Mouse (Mus musculus) midbrain, embryonic 10.5 days (tissue): ENCODE results near the gene Gm28168. TPM values are rescaled to one million over a fixed set of nuclear protein-coding genes. Genes with fewer than 3 reads are reported as not detected.
"Not testable (repeated sequence)": the region's sequence is repeated elsewhere in the genome, so short reads cannot be mapped to it uniquely, and the experiment has no call there.

Experiments
- DNase-seq: peaks from one replicate; pipeline ENCODE4 v3.0.0-alpha.2; 2017; ENCODE audit warnings: low spot score
- H3K27ac ChIP-seq: fragments of 300-500 bp; sonication (generic); replicated peaks from 2 replicates; pipeline ENCODE4 v1.5.1; 2016; ENCODE audit warnings: mild to moderate bottlenecking
- H3K27me3 ChIP-seq: fragments of 300-500 bp; sonication (generic); 2 replicates; pipeline ENCODE4 v1.6.1; 2016; ENCODE audit warnings: low read depth, mild to moderate bottlenecking; ENCODE audit not compliant: poor library complexity, severe bottlenecking
- H3K36me3 ChIP-seq: fragments of 300-500 bp; sonication (generic); 2 replicates; pipeline ENCODE4 v1.6.1; 2016; ENCODE audit warnings: mild to moderate bottlenecking, moderate library complexity
- H3K4me1 ChIP-seq: fragments of 300-500 bp; sonication (generic); 2 replicates; pipeline ENCODE4 v1.6.1; 2016
- H3K4me3 ChIP-seq: fragments of 300-500 bp; sonication (generic); 2 replicates; pipeline ENCODE4 v1.5.1; 2016; ENCODE audit warnings: mild to moderate bottlenecking, moderate library complexity
- H3K9me3 ChIP-seq: fragments of 300-500 bp; sonication (generic); replicated peaks from 2 replicates; pipeline ENCODE4 v1.6.1; 2016; ENCODE audit warnings: mild to moderate bottlenecking
- WGBS: fragments of 180-500 bp; shearing (Covaris S2); methylation state at CpG from one replicate; pipeline ENCODE4 v1.1.7; 2016; 5-methylcytosine and 5-hydroxymethylcytosine counted together
- polyA plus RNA-seq: library from polyadenylated mRNA; unstranded; fragments of >200 nt; fragmentation: Nextera tagmentation; extraction: Ambion mirVana; gene quantifications from 2 replicates; pipeline ENCODE4 v1.2.1, GENCODE M21; 2016

The Gm28168 gene
- polyA plus RNA-seq, result not detected in 2 replicates

- H3K4me1 ChIP-seq, H3K4me3 ChIP-seq, H3K9me3 ChIP-seq, H3K36me3 ChIP-seq, H3K27me3 ChIP-seq, H3K27ac ChIP-seq, DNase-seq: not testable (repeated sequence)
- 83% methylated on average over 1 of the region's 1 CpGs for WGBS
These were observed at the start of gene Gm28168 for GRCm38 (mm10) chr1:117927715-117928114. Gene Gm28168, plus strand, starts transcription at chr1:117928015.

- no peak for DNase-seq
These were observed 37.8 kb downstream of the Gm28168 start, which contains the start of gene Gm7145 for GRCm38 (mm10) chr1:117965639-117966038. Gene Gm7145, plus strand, starts transcription at chr1:117965939.

More at GRCm38 (mm10) chr1:117965639-117966038, 37.8 kb downstream of the Gm28168 start, which contains the start of gene Gm7145:
- Histone ChIP-seq H3K36me3 (no peaks in the 10 kb centered on the region), H3K27me3 (no peaks in the 10 kb centered on the region), H3K4me3 (no peak within 1 kb of the TSS), H3K27ac (no peak within 1 kb of the TSS), H3K9me3 (peaks cover 14% of the 10 kb centered on the region; the same call in 1 of the 2 replicates), H3K4me1 (no peaks in the 10 kb centered on the region)
- 79% methylated on average over 4 of the region's 4 CpGs for WGBS

Other genes starting within 250 kb of the Gm28168 start
- not detected in 2 replicates for gene Gm28363, start 230.9 kb upstream of the Gm28168 start, polyA plus RNA-seq
- gene B020011L13Rik, start 146.9 kb upstream of the Gm28168 start, polyA plus RNA-seq, result not detected in 2 replicates
- gene Gm28360, start 97.9 kb upstream of the Gm28168 start, polyA plus RNA-seq, result not detected in 2 replicates
- not detected in 2 replicates for gene Gm7145, start 37.9 kb downstream of the Gm28168 start, polyA plus RNA-seq
- gene Gm29106, start 248.5 kb downstream of the Gm28168 start, polyA plus RNA-seq, result 0.12 and 0.16 TPM in 2 replicates